Mouse (Mus musculus): ENCODE data around the gene Gm42906. TPM values are rescaled to one million over a fixed set of nuclear protein-coding genes. Genes with fewer than 3 reads are reported as not detected.

Gene Gm42906
- total RNA-seq, 2 experiments from 2014 or later: not detected

DNA sequence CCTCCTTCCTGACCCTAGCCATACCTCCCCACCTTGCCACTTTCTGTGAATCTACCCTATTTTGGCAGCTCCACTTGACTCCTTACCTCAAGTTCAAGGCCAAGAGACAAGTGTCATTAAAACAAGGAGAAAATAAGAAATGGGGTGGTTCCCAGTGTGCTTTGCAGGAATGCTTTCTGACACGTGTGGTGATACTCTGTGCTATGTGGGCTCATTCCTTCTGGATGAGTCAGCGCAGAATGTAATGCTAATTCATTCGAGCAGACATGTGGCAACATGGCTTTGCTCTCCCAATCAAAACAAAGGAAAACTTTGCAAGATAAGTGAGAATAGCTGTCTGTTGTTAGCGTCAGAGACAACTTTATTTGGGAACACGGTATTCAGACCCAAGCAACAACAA lies 225.0 kb downstream of the Gm42906 start:
- peak in 1 of 2 experiments; percentile 26 for DNase-seq (ENCODE audit: low spot score in 2 of 2)

GRCm38 (mm10) chr5:151201220-151201619 lies 226.7 kb downstream of the Gm42906 start:
- peak in 1 of 2 experiments; percentile 7 for DNase-seq (ENCODE audit: low spot score in 2 of 2)
- intact Hi-C loops (cut with DNase I): no loop called here

More for the DNA sequence above, 225.0 kb downstream of the Gm42906 start:
- intact Hi-C loops (cut with DNase I): no loop called here

- intact Hi-C loops (cut with DNase I): no loop called here
- DNase-seq (ENCODE audit: low spot score in 2 of 2): no peak
Measured at GRCm38 (mm10) chr5:151199235-151199634, 228.7 kb downstream of the Gm42906 start.

GRCm38 (mm10) chr5:151196603-151197272 lies 231.2 kb downstream of the Gm42906 start:
- DNase-seq (ENCODE audit: low spot score in 2 of 2): no peak
- intact Hi-C loops (cut with DNase I): no loop called here

- intact Hi-C loops (cut with DNase I): no loop called here
- DNase-seq (ENCODE audit: low spot score in 2 of 2): no peak
Measured at GRCm38 (mm10) chr5:151193885-151194520, 234.0 kb downstream of the Gm42906 start.

- DNase-seq (ENCODE audit: low spot score in 2 of 2): no peak
- intact Hi-C loops (cut with DNase I): no loop called here
Measured at GRCm38 (mm10) chr5:151192266-151192665, 235.7 kb downstream of the Gm42906 start.

- intact Hi-C loops (cut with DNase I): no loop called here
- no peak for DNase-seq (ENCODE audit: low spot score in 2 of 2)
Measured at GRCm38 (mm10) chr5:151190764-151191163, 237.2 kb downstream of the Gm42906 start.

DNA sequence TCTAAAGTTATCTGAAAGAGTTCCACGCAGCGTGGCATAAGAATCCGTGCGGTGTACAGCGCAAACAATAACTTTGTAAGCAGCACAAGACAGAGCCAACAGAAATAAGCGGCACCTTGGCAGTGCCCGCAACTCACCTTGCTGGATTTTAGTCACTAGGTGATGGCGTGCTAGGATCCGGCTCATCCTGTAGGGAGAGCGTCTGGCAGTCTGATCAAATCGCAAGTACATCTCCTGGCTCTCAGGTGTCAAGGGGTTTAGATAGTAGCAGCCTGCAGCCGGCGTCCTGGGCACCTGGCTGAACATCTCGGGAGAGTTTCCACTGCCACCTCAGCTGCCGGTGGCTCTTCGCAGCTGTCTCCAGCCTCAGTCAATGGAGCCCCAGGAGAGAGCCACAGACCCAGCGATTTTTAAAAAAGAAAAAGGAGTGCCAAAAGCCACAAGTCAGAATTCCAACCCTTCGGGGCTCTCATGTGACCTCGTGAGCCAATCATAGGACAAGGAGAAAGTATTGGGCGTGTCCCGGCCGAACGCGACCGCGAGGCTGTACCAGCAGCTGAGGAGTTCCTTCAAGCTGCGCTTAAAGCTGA lies 238.1 kb downstream of the Gm42906 start:
- DNase-seq (ENCODE audit: low spot score in 2 of 2): peak; percentile 31 to 38
- intact Hi-C loops (cut with DNase I): no loop called here

DNA sequence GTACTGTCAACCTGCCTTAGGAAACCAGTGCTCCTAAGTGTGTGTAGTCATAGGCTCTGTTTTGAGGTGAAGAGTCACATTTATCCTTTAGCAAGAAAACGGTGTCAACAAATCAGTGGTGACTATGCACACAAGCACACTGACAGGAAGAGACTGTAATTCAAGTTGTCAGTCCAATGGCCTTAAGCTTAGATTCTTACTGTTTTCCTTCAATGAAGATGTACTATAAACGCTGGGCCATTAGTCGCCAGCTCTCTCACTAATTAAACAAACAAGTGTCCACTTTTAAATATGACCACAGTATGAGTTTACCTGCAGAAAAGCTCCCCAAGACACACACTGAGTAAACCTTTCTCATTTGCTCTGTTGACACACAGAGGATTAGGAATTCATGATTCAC lies 238.6 kb downstream of the Gm42906 start:
- no peak for DNase-seq (ENCODE audit: low spot score in 2 of 2)
- intact Hi-C loops (cut with DNase I): no loop called here

- intact Hi-C loops (cut with DNase I): no loop called here
Measured at GRCm38 (mm10) chr5:151188659-151189058, 239.3 kb downstream of the Gm42906 start.

GRCm38 (mm10) chr5:151187336-151187735 lies 240.6 kb downstream of the Gm42906 start:
- intact Hi-C loops (cut with DNase I): no loop called here
- DNase-seq (ENCODE audit: low spot score in 2 of 2): no peak

More at GRCm38 (mm10) chr5:151188659-151189058, 239.3 kb downstream of the Gm42906 start:
- no peak for DNase-seq (ENCODE audit: low spot score in 2 of 2)

DNA sequence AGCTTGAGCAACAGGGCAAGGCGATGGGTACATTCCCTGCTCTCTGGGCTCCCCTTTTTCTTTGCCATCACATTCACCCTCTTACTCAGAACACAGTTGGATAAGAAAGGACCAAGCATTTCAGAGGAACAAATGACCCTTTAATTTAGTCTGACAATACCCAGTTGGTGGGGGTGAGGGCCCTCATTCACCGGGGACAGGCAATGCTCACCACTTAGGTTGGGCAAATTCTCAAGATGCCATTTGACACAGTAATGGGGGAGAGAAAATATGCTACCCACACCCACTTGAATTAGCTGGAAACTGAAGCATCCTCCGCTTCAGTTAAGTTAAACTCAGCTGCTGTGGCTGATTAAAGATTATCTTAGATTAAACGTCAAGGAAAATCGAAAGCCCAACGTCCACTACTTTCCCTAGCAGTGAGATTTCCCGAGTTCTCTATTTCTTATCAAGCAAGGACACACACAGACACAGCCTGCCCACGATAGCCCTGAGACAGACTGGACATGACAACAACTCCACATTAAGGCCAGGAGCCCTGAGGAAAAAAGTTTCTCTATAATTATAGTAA lies 242.6 kb downstream of the Gm42906 start:
- DNase-seq (ENCODE audit: low spot score in 2 of 2): no peak
- intact Hi-C loops (cut with DNase I): no loop called here

DNA sequence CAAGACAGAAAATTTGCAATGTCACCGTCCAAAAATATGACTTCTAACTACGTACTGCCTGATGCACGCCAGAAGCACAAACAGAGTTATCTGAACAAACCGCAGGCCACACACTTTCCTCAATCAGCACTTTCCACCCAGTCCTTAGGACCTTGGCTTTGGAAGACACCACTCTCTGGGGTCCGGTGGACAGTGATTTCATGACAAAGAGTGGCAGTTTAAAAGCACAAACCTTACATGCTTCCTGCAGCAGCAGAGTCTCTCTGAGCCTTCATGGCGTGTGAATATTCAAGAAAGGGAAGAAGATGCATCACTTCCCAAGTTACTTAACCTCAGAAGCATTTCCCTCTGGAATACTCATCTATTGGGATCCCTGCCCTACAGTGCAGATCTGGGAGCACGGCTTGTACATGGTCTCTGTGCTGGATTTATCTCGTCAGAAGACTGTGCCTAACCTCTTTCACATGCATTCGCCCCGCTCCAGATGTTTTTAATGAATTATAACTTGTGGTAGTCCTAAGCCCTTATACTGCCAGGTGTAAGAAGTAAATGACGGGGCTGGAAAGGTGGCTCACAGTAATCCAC lies 244.2 kb downstream of the Gm42906 start:
- intact Hi-C loops (cut with DNase I): no loop called here

DNA sequence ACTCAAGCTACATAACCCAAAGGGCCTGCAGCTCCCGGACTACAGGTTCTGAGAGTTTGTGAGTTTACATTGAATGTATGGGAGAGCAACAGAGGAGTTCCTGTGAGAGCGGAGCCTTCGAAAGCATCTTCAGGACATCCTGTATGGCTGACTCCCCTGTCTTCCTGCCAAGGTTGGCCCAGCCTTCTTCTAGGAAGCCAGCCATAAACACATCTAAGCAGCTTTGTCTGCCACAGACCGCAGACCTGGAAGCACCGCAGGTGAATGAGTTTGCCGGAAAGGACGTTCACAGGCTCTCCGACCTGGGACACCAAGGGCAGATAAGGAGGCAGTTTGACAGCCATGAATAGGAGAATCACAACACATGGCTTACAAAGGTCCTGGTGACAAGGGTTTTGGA lies 246.7 kb downstream of the Gm42906 start:
- intact Hi-C loops (cut with DNase I): no loop called here
- DNase-seq (ENCODE audit: low spot score in 2 of 2): no peak

More for the DNA sequence above, 244.2 kb downstream of the Gm42906 start:
- DNase-seq (ENCODE audit: low spot score in 2 of 2): no peak

DNA sequence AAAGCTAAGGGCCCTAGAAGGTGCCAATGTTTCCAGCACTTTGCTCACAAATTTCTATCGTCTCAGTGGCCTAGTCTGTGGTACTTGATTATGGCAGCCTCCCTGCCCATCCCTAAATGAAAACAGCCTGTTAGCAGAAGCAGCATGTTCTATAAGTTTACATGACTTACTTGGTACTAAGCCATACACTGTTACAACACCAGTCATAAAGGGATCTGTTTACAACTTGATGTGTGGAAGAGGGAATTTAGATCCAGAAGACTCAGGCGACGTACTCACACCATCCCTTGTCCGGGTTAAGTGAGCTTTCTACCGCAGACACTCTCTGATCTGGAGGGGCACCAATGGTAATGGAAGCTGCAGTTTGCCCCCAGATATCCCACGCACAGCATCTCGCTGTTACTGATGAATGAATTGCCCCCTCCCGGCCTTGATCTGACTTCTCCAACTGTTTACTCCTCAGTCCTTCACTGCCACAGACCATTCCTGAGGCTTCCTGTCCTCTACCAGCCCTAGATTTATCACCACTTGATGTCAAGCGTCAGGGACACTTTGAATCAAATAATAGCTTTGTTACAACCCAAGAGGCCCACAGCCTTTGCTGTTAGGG lies 247.7 kb downstream of the Gm42906 start:
- DNase-seq (ENCODE audit: low spot score in 2 of 2): no peak
- intact Hi-C loops (cut with DNase I): no loop called here

DNA sequence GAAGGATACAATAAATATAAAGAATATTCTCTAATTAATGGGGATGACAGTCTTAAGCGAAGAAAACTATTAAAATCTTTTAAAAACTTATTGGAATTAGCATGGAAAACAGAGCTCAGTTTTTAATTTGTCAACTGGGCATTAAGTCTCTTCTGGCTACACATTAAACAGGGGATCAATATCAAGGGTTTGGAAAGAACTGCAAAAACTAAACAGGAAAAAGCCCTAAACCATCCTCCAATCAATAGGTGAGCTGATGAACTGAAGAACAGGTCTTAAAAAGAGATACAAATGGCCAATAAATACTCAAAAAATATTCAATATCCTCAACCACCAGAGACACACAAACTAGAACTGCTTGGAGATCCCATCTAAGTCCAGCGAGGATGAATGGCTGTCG lies 250.8 kb downstream of the Gm42906 start:
- intact Hi-C loops (cut with DNase I): no loop called here
- DNase-seq (ENCODE audit: low spot score in 2 of 2): no peak

GRCm38 (mm10) chr5:151175897-151176313 lies 252.1 kb downstream of the Gm42906 start:
- intact Hi-C loops (cut with DNase I): no loop called here
- DNase-seq (ENCODE audit: low spot score in 2 of 2): no peak

- intact Hi-C loops (cut with DNase I): no loop called here
- DNase-seq (ENCODE audit: low spot score in 2 of 2): peak in 1 of 2 experiments; percentile 17
Measured at GRCm38 (mm10) chr5:151174485-151175460, 253.2 kb downstream of the Gm42906 start.

DNA sequence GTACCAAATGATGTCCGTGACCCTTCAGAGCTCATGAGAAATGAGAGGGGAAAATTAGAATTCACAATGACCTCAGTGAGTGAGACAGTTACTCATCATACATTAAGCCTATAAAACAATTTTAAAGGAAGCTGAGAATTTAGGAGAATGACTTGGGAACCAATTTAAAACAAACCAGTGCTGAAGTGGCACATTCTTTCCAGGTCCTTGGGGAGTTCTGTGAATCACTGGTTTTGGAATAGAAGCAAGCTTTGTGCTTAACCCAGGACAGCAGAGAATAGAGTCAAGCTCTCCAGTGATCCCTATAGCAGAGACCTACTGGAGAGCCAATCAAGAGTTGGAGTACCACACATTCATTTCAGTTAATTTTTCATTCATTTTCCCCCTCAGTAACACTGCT lies 254.2 kb downstream of the Gm42906 start:
- intact Hi-C loops (cut with DNase I): no loop called here
- no peak for DNase-seq (ENCODE audit: low spot score in 2 of 2)
